Mouse (Mus musculus) kidney, adult 2 months (tissue): ENCODE data around the gene Mb. TPM values are rescaled to one million over a fixed set of nuclear protein-coding genes. Genes with fewer than 3 reads are reported as not detected.

ENCODE experiments used
- DNase-seq: peaks from one replicate; pipeline ENCODE4 v3.0.0; 2021
- H3K27ac ChIP-seq: fragments of 200-500 bp; 2 replicates; pipeline ENCODE4 v1.5.1; 2012; ENCODE audit warnings: low read depth, low read length, control low read depth, inconsistent platforms; ENCODE audit not compliant: insufficient read depth
- H3K27me3 ChIP-seq: fragments of 200-500 bp; replicated peaks from 2 replicates; pipeline ENCODE4 v1.6.1; 2012; ENCODE audit warnings: mild to moderate bottlenecking, moderate library complexity, low read length, inconsistent platforms; ENCODE audit not compliant: control insufficient read depth, insufficient read depth
- H3K36me3 ChIP-seq: fragments of 200-500 bp; 2 replicates; pipeline ENCODE4 v1.6.1; 2012; ENCODE audit warnings: mild to moderate bottlenecking, moderate library complexity, low read length, inconsistent platforms; ENCODE audit not compliant: control insufficient read depth, insufficient read depth
- H3K4me1 ChIP-seq: fragments of 200-500 bp; 2 replicates; pipeline ENCODE4 v1.6.1; 2011; ENCODE audit warnings: low read length; ENCODE audit not compliant: control insufficient read depth, insufficient read depth
- H3K4me3 ChIP-seq: fragments of 200-500 bp; 2 replicates; pipeline ENCODE4 v1.5.1; 2011; ENCODE audit warnings: mild to moderate bottlenecking, low read depth, low read length, control low read depth; ENCODE audit not compliant: insufficient read depth
- CTCF ChIP-seq: fragments of 200-500 bp; conservative IDR thresholded peaks from 2 replicates; pipeline ENCODE4 v1.5.1; 2011; ENCODE audit warnings: low read depth, mild to moderate bottlenecking, control low read depth, low read length, moderate library complexity, mixed read lengths; ENCODE audit not compliant: insufficient read depth, insufficient read length
- POLR2A ChIP-seq: fragments of 200-500 bp; IDR thresholded peaks from one replicate; pipeline ENCODE4 v1.6.1; 2011; ENCODE audit warnings: low read depth, low read length, control low read depth
- WGBS: fragments of 180-500 bp; shearing (Covaris S2); methylation state at CpG from one replicate; pipeline ENCODE4 v1.1.7; 2018; 5-methylcytosine and 5-hydroxymethylcytosine counted together
- polyA plus RNA-seq: library from polyadenylated mRNA; depleted of rRNA; stranded (reverse); fragments of >200 nt; gene quantifications from 2 replicates; pipeline ENCODE4 v1.2.3, GENCODE M21; 2012

The Mb gene
- polyA plus RNA-seq, 1 experiment, result 123 TPM

DNA sequence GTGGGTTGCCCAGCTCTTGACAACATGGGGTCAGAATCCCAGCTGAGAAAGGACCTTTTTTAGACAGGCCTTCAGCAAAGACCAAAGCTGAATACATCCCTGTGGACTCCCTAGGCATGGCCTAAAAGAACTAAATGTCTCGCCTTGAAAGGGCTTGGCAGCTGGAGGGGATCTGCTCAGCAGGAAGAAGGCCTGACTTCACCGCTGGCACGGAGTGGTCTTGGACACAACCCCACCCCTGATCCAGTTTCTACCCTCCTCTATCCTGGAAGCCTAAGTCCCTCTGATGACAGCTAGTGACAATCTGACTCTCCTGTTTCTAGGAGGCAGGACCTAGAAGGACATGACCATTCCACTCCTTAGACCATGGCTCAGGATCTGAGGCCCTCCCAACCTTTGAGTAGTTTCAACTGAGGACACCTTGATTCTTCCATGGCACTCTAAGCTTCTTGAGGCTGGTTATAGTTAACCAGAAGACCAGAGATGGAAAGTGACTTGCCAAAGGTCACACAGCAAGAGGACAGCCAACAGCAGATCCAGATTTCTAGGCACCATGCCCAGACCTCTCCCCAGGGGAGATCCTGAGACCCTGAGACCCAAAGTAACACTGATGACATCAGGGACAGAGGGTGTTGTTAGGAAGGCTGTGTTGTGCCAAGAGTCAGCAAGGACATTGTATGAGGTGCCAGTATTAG, 47.1 kb downstream of the Mb start:
- no peaks in the 10 kb centered on the region for H3K36me3 ChIP-seq
- TF ChIP-seq CTCF (no peak), POLR2A (no peak)
- no peak for DNase-seq
- 95% methylated on average over 3 of the region's 3 CpGs for WGBS
- H3K27ac ChIP-seq, result no peak overlapping the region
- H3K4me1 ChIP-seq, result peaks cover 4% of the 10 kb centered on the region
- H3K27me3 ChIP-seq, result no peaks in the 10 kb centered on the region
- H3K4me3 ChIP-seq, result no peak overlapping the region

DNA sequence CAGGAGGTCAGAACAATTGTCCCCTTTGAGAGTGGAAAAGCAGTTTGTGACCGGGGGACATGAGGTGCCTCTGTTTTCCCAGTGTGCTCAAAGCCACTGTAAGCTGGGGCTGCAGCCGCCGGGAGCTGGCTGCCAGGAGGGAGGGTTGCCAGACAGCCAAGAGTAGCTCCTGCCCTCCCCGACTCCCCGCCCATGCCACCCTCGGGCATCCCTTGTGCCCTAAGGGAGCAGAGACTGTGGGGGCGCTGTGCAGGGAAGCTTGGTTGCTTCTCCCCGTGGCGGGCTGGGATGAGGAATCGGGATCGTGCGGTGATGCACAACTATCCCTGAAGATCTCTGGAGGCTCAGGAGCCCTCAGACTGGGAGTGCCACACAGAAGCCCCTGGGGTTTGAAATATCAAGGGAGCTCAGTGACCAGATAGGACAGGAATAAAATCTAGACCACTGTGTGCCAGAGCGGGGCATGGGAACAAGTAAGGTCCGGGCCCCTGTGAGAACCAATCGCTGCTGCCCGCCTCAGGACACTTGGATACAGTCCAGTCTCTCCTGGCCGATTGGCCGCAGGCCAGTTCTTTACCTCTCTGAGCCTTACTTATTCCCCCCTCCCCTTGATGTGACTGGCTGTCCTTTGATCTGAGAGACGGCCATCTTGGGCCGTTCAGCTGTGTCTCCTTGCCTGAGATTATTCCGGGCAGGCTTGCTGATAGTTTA, 51.4 kb downstream of the Mb start:
- H3K4me1 ChIP-seq, result peaks cover 16% of the 10 kb centered on the region
- no peaks in the 10 kb centered on the region for H3K27me3 ChIP-seq
- peak overlapping the region; percentile 83; the same call in 1 of the 2 replicates for H3K27ac ChIP-seq
- no peaks in the 10 kb centered on the region for H3K36me3 ChIP-seq
- 34% methylated on average over 21 of the region's 21 CpGs for WGBS
- H3K4me3 ChIP-seq, result no peak overlapping the region
- DNase-seq, result peak; percentile 58
- TF ChIP-seq POLR2A (no peak), CTCF (no peak)

DNA sequence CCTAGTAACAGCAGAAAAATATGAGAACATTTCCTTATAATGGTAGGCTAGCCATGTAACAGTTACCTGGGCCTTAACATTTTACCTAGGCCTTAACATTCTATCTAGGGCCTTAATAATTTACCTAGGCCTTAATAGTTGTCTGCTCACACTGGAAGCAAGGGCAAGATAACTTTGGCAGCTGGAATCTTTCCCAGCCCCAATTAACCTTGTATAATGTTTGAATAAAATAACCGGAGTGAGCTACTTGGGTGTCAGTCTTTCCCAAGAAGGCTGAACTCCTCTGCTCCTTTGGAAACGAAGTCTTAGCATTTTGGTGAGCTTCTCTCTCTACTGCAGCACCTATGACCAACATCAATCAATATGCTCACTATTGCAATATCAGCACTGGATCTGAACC, 52.4 kb downstream of the Mb start:
- 18% methylated on average over 2 of the region's 2 CpGs for WGBS
- no peaks in the 10 kb centered on the region for H3K27me3 ChIP-seq
- no peak overlapping the region for H3K4me3 ChIP-seq
- peak; percentile 80 for DNase-seq
- no peak for TF ChIP-seq CTCF
- no peak for TF ChIP-seq POLR2A
- H3K27ac ChIP-seq, result peak overlapping the region; percentile 83
- no peaks in the 10 kb centered on the region for H3K36me3 ChIP-seq
- peaks cover 16% of the 10 kb centered on the region for H3K4me1 ChIP-seq

DNA sequence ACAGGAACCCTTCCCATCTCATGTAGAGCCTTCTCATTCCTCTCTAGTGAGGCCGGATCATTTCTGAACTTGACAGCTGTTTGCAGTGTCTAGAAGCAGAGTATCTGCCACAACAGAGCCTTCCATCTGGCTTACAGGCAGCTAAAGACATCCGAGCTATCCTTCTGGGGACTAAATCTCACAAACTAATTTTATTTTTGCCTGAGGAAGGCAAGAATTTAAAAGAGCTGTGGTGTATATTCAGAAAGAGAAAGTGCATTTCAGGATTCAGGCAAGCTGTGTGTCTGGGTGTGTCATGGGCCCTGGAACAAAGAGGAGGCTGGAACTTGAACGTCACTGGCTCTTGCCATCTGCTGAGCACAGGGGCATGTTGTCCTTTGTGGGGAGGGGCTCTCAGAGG, 56.1 kb downstream of the Mb start:
- Histone ChIP-seq H3K27ac (no peak overlapping the region), H3K36me3 (no peaks in the 10 kb centered on the region), H3K27me3 (no peaks in the 10 kb centered on the region), H3K4me3 (no peak overlapping the region), H3K4me1 (peaks cover 16% of the 10 kb centered on the region)
- TF ChIP-seq POLR2A (no peak), CTCF (no peak)
- no peak for DNase-seq
- 82% methylated on average over 3 of the region's 3 CpGs for WGBS

DNA sequence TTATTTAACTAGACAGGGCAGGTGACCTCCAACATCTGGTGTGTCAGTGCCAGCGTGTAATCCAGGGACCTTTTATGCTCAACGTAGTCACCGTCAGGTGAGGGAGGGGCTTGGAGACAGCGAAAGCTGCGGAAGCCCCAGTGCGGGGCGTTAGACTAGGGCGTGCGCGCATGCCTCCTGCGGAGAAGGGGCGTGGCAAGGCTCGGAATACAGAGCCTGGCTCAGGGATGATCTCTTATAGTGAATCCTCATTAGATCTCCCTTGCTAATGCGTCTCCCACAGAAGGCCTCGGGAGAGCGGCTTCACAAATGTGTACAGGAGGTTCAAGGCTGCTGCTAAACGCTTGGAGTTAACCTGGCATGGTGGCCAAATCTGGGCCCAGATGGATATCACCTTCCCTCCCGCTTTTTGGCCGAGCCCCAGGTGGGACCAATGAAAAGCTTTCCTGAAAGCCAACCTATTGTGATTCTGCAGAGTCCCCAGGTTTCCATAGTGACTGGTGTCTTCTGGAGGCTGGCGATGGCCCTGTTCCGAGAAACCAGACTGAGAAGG, 62.9 kb downstream of the Mb start:
- H3K4me3 ChIP-seq, result peak overlapping the region; percentile 37
- no peaks in the 10 kb centered on the region for H3K27me3 ChIP-seq
- no peaks in the 10 kb centered on the region for H3K36me3 ChIP-seq
- WGBS, result 29% methylated on average over 21 of the region's 21 CpGs
- no peak overlapping the region for H3K27ac ChIP-seq
- DNase-seq, result no peak
- no peaks in the 10 kb centered on the region for H3K4me1 ChIP-seq
- TF ChIP-seq CTCF (no peak), POLR2A (no peak)

DNA sequence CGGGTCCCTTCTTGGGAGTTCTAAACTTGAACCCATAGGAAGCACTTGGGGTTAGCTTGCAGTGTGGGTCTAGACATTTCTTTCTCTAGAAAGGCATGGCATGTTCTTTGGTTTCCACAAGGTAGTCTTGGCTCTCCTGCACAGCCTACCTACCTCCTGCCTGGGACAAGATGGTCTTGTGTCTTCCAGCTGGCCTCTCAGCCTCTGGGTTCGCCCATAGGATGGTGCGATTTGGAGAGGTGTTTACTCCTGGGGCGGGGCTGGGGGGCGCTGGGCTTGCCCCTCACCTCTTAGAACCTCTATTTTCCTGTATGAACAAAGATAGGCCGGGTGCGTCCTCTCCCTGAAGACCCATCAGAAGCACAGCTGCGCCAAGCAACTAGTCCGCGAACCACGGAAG, 63.3 kb downstream of the Mb start:
- 35% methylated on average over 11 of the region's 11 CpGs for WGBS
- H3K36me3 ChIP-seq, result no peaks in the 10 kb centered on the region
- TF ChIP-seq CTCF (no peak), POLR2A (no peak)
- no peaks in the 10 kb centered on the region for H3K27me3 ChIP-seq
- H3K27ac ChIP-seq, result no peak overlapping the region
- no peaks in the 10 kb centered on the region for H3K4me1 ChIP-seq
- H3K4me3 ChIP-seq, result peak overlapping the region; percentile 37
- no peak for DNase-seq

DNA sequence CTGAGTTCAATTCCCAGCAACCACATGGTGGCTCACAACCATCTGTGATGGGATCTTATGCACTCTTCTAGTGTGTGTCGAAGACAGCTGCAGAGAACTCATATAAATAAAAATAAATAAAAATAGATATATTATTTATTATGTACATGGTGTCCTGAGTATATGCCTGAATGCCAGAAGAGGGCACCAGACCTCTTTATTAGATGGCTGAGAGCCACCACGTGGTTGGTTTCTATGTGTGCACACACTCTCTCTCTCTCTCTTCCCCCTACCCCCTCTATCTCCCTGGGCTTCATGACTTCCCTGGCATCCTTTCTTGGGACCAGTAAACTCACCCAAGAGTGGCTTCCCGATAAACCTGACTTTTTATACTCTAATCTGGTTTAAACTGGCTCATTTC, 67.7 kb downstream of the Mb start:
- peak; percentile 32 for DNase-seq
- H3K4me1 ChIP-seq, result no peaks in the 10 kb centered on the region
- no peaks in the 10 kb centered on the region for H3K27me3 ChIP-seq
- WGBS, result 41% methylated on average over 3 of the region's 3 CpGs
- TF ChIP-seq CTCF (peak; percentile 39), POLR2A (no peak)
- H3K4me3 ChIP-seq, result no peak overlapping the region
- H3K27ac ChIP-seq, result no peak overlapping the region
- H3K36me3 ChIP-seq, result no peaks in the 10 kb centered on the region
